Mouse (Mus musculus) ES-Bruce4 (cell line): Measurements from ENCODE around the gene Erbb4. TPM values are rescaled to one million over a fixed set of nuclear protein-coding genes. Genes with fewer than 3 reads are reported as not detected.

ENCODE experiments used
- H3K27ac ChIP-seq: 2 replicates; pipeline ENCODE4 v1.5.1; 2012; ENCODE audit warnings: low read length, inconsistent platforms; ENCODE audit not compliant: insufficient read depth
- H3K27me3 ChIP-seq: 2 replicates; pipeline ENCODE4 v1.6.1; 2012; ENCODE audit warnings: mild to moderate bottlenecking, low read length, inconsistent platforms; ENCODE audit not compliant: control insufficient read depth, poor library complexity, insufficient read depth, severe bottlenecking
- H3K36me3 ChIP-seq: 2 replicates; pipeline ENCODE4 v1.6.1; 2012; ENCODE audit warnings: inconsistent platforms, mild to moderate bottlenecking, low read length, moderate library complexity; ENCODE audit not compliant: control insufficient read depth, poor library complexity, insufficient read depth, severe bottlenecking
- H3K4me1 ChIP-seq: one replicate; pipeline ENCODE4 v1.8.1; 2011; ENCODE audit warnings: low read length; ENCODE audit not compliant: control insufficient read depth, insufficient read depth
- H3K4me3 ChIP-seq: 2 replicates; pipeline ENCODE4 v1.5.1; 2011; ENCODE audit warnings: low read depth, mild to moderate bottlenecking, low read length
- H3K9ac ChIP-seq: 2 replicates; pipeline ENCODE4 v1.6.1; 2012; ENCODE audit warnings: low read depth, mild to moderate bottlenecking, inconsistent platforms; ENCODE audit not compliant: poor library complexity, severe bottlenecking
- H3K9me3 ChIP-seq: replicated peaks from 2 replicates; pipeline ENCODE4 v1.6.1; 2012; ENCODE audit warnings: mild to moderate bottlenecking, low read length, inconsistent platforms; ENCODE audit not compliant: control insufficient read depth, poor library complexity, insufficient read depth, severe bottlenecking
- CTCF ChIP-seq: IDR thresholded peaks from one replicate; pipeline ENCODE4 v1.8.1; 2011; ENCODE audit warnings: low read depth, low read length
- EP300 ChIP-seq: IDR thresholded peaks from 2 replicates; pipeline ENCODE4 v1.6.1; 2011; ENCODE audit warnings: low read depth, low read length; ENCODE audit not compliant: insufficient read depth
- POLR2A ChIP-seq: IDR thresholded peaks from one replicate; pipeline ENCODE4 v1.8.1; 2011; ENCODE audit warnings: low read length; ENCODE audit not compliant: insufficient read depth
- polyA plus RNA-seq: library from polyadenylated mRNA; stranded (reverse); fragments of >200 nt; gene quantifications from 2 replicates; pipeline ENCODE4 v1.2.4, GENCODE M21; 2011; ENCODE audit warnings: low read depth; ENCODE audit not compliant: missing spikeins, insufficient read depth, insufficient read length

Gene Erbb4
- polyA plus RNA-seq, 1 experiment: 0.90 TPM

GRCm38 (mm10) chr1:68570924-68571323 lies 536.9 kb downstream of the Erbb4 start:
- Histone ChIP-seq H3K36me3 (no peaks in the 10 kb centered on the region), H3K4me1 (no peaks in the 10 kb centered on the region), H3K27me3 (no peaks in the 10 kb centered on the region), H3K9me3 (no peaks in the 10 kb centered on the region), H3K9ac (no peak overlapping the region), H3K27ac (no peak overlapping the region), H3K4me3 (no peak overlapping the region)
- no peak for TF ChIP-seq EP300
- TF ChIP-seq POLR2A: no peak
- TF ChIP-seq CTCF: no peak

- Histone ChIP-seq H3K4me1 (no peaks in the 10 kb centered on the region), H3K9me3 (no peaks in the 10 kb centered on the region), H3K27me3 (no peaks in the 10 kb centered on the region), H3K4me3 (no peak overlapping the region), H3K9ac (no peak overlapping the region), H3K27ac (no peak overlapping the region), H3K36me3 (no peaks in the 10 kb centered on the region)
- no peak for TF ChIP-seq CTCF
- TF ChIP-seq EP300: no peak
- TF ChIP-seq POLR2A: no peak
Measured at GRCm38 (mm10) chr1:68542942-68543341, 564.9 kb downstream of the Erbb4 start.

GRCm38 (mm10) chr1:68517820-68518219 lies 590.0 kb downstream of the Erbb4 start:
- H3K4me3 ChIP-seq: no peak overlapping the region
- H3K9ac ChIP-seq: no peak overlapping the region
- H3K36me3 ChIP-seq: no peaks in the 10 kb centered on the region
- TF ChIP-seq CTCF (no peak), POLR2A (no peak), EP300 (no peak)
- H3K9me3 ChIP-seq: no peaks in the 10 kb centered on the region
- H3K4me1 ChIP-seq: no peaks in the 10 kb centered on the region
- H3K27ac ChIP-seq: no peak overlapping the region
- H3K27me3 ChIP-seq: no peaks in the 10 kb centered on the region

GRCm38 (mm10) chr1:68503873-68504272 lies 604.0 kb downstream of the Erbb4 start:
- Histone ChIP-seq H3K36me3 (no peaks in the 10 kb centered on the region), H3K27me3 (no peaks in the 10 kb centered on the region), H3K4me1 (no peaks in the 10 kb centered on the region), H3K9me3 (no peaks in the 10 kb centered on the region), H3K9ac (no peak overlapping the region), H3K27ac (no peak overlapping the region), H3K4me3 (no peak overlapping the region)
- TF ChIP-seq POLR2A (no peak), EP300 (no peak), CTCF (no peak)

GRCm38 (mm10) chr1:68501561-68501960 lies 606.3 kb downstream of the Erbb4 start:
- no peaks in the 10 kb centered on the region for H3K9me3 ChIP-seq
- TF ChIP-seq POLR2A: no peak
- TF ChIP-seq CTCF: no peak
- no peak overlapping the region for H3K4me3 ChIP-seq
- H3K36me3 ChIP-seq: no peaks in the 10 kb centered on the region
- H3K27me3 ChIP-seq: no peaks in the 10 kb centered on the region
- no peaks in the 10 kb centered on the region for H3K4me1 ChIP-seq
- no peak overlapping the region for H3K9ac ChIP-seq
- no peak overlapping the region for H3K27ac ChIP-seq

- H3K36me3 ChIP-seq: no peaks in the 10 kb centered on the region
- H3K27me3 ChIP-seq: no peaks in the 10 kb centered on the region
- no peaks in the 10 kb centered on the region for H3K4me1 ChIP-seq
- no peaks in the 10 kb centered on the region for H3K9me3 ChIP-seq
- no peak overlapping the region for H3K9ac ChIP-seq
- TF ChIP-seq EP300: no peak
- TF ChIP-seq POLR2A: no peak
- TF ChIP-seq CTCF: no peak
- no peak overlapping the region for H3K27ac ChIP-seq
- H3K4me3 ChIP-seq: no peak overlapping the region
Measured at GRCm38 (mm10) chr1:68466390-68466960, 641.4 kb downstream of the Erbb4 start.
